Mouse (Mus musculus) embryonic fibroblast, embryonic 13.5 days (primary cell): Measurements from ENCODE around the gene Capza2.

Experiments used
- CTCF ChIP-seq: IDR thresholded peaks from 2 replicates; pipeline ENCODE4 v1.5.1; 2011; ENCODE audit warnings: mild to moderate bottlenecking, control low read depth, low read length, moderate library complexity, borderline replicate concordance; ENCODE audit not compliant: insufficient read depth
- POLR2A ChIP-seq: IDR thresholded peaks from 2 replicates; pipeline ENCODE4 v1.6.1; 2011; ENCODE audit warnings: low read depth, mild to moderate bottlenecking, control low read depth, low read length, moderate library complexity

DNA sequence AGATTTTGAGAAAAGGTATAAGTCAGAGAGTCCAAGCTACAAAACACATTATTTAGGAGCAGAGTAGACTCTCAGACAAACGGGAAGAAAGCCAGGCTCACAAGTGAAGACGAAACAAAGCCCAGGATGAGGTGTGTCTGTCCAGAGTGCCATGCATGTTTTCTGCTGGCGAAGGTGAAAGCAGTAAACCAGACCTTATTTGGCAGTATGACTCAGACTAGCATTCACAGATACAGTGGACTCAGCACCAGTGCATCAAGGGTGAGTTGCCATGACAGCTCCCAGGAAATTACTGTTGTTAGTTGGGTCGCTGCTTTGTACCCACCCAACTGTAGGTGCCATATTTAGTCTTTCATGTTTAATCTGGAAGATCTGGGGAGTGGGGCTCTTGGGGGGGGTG, 23.4 kb upstream of the Capza2 start:
- TF ChIP-seq CTCF (no peak), POLR2A (no peak)
